Mouse (Mus musculus) lung, postnatal 25 days (tissue): ENCODE results near the gene Trpm3.
"Not testable (repeated sequence)": the region's sequence is repeated elsewhere in the genome, so short reads cannot be mapped to it uniquely, and the experiment has no call there.

ENCODE experiments used
- DNase-seq: peaks from one replicate; pipeline ENCODE4 v3.0.0; 2022; ENCODE audit warnings: low spot score

Gene Trpm3

DNA sequence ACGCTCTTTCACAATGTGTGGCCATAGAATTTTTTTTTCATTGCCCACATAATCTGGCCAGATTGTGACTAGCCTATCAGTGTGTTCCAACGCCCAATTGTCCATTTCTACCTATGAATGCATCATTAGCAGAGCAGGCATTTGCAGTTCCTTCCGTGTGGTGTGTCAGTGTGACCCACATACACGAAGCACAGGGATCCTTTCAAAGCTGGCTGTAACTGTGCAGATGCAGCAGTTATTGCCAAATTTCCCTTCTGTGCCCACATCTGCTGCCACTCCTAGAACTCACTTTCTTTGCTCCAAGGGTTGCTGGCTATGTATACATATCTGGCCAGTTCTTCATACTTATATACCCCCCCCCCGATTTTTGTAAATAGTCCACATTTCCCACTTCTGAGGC, 834.9 kb downstream of the Trpm3 start:
- no peak for DNase-seq

- no peak for DNase-seq
These were observed 837.0 kb downstream of the Trpm3 start for GRCm38 (mm10) chr19:22975801-22976200.

DNA sequence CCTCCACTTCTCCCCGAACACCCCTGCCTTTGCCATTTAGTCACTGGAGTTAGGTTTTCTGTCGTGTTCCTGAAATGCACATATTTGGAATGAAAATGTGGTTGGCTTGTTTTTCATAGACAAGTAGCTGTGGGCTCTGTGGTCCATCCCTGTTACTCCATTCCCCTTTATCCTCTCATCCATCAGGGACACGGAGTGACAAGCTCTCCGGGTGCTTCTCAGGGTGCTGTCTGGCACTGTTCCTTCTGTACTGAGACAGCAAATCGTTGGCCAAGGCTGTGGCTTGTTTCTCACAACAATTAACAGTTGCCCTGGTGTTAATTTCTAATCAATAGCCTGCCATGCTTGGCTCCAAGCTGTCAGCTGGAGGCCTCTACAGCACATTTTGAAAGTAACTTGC, 838.7 kb downstream of the Trpm3 start:
- no peak for DNase-seq

GRCm38 (mm10) chr19:22978763-22979162, 839.9 kb downstream of the Trpm3 start:
- DNase-seq: no peak

- DNase-seq: no peak
These were observed 840.3 kb downstream of the Trpm3 start for GRCm38 (mm10) chr19:22979191-22979590.

DNA sequence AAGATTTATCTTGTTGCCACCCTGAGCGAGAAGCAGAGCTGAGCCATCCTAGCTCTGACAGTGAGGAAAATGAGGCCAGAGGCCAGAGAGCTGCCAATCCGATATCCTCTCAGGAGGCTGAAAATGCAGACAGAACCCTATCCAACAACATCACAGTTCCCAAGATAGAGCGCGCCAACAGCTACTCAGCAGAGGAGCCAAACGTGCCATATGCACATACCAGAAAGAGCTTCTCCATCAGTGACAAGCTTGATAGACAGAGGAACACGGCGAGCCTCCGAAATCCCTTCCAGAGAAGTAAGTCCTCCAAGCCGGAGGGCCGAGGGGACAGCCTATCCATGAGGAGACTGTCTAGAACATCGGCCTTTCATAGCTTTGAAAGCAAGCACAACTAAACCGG, 849.1 kb downstream of the Trpm3 start:
- no peak for DNase-seq

- no peak for DNase-seq
These were observed 855.1 kb downstream of the Trpm3 start for GRCm38 (mm10) chr19:22993946-22994345.

DNA sequence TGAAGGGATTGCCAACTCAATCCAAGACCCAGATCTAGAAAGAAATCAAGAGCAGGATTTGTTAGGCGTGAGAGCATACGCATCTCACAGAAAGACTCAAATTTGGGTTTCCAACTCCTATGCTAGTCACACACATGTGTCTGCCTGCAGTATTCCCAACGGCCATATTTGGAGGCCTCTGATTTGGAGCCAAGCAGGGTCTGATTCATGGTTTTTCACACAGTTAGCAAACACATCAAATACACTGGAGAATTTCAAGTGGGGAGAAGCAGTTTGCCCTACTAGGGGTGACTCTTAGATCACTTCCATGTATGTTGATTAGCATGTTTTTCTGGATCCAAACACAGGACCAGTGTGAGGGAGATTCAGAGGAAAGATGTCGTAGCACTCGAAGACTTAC, 855.7 kb downstream of the Trpm3 start:
- no peak for DNase-seq

DNA sequence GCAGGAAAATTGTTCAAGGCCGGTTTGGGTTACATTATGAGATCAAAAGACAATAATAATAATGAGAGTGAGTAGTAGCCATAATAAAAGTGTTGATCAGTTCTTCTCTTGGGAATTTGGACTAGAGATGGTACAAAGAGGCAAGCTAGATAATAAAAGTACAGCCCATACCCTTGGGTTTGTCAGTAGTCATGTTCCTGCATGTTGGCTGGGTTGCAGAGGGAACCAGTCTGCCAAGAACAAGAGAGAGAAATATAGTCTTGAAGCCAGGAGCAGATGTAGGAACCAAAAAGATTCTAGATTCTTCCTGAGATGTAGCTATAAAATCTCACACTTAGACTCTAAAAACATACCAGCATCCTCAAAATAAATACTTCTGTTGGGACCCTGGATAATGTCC, 861.4 kb downstream of the Trpm3 start:
- no peak for DNase-seq

- no peak for DNase-seq
These were observed 865.0 kb downstream of the Trpm3 start for GRCm38 (mm10) chr19:23003861-23004260.

GRCm38 (mm10) chr19:23005851-23006250, 867.0 kb downstream of the Trpm3 start:
- no peak for DNase-seq

GRCm38 (mm10) chr19:23006517-23007273, 867.8 kb downstream of the Trpm3 start:
- peak; percentile 58 for DNase-seq

- no peak for DNase-seq
These were observed 874.8 kb downstream of the Trpm3 start for GRCm38 (mm10) chr19:23013695-23014094.

- peak; percentile 75 for DNase-seq
These were observed 876.7 kb downstream of the Trpm3 start for GRCm38 (mm10) chr19:23015516-23015915.

- DNase-seq: no peak
These were observed 879.4 kb downstream of the Trpm3 start for GRCm38 (mm10) chr19:23018186-23018727.

DNA sequence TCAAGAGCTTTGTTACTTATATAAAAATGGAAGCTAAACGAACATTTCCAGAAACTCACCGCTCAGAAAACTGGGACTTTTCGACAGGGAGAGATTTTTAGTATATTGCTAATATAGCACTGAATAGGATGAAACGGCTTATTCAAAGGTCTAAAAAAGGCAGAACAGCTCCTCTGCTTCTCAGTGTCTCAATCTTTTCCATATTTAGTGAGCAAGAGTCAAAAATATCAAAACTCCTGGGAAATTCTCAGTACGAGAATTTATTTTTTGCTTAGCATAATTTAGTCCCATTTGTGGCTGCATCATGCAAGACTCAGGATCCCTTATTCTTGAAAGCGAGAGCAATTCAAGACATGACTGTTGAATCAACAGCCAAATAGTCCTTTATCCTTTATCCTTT, 884.1 kb downstream of the Trpm3 start:
- DNase-seq: no peak

DNA sequence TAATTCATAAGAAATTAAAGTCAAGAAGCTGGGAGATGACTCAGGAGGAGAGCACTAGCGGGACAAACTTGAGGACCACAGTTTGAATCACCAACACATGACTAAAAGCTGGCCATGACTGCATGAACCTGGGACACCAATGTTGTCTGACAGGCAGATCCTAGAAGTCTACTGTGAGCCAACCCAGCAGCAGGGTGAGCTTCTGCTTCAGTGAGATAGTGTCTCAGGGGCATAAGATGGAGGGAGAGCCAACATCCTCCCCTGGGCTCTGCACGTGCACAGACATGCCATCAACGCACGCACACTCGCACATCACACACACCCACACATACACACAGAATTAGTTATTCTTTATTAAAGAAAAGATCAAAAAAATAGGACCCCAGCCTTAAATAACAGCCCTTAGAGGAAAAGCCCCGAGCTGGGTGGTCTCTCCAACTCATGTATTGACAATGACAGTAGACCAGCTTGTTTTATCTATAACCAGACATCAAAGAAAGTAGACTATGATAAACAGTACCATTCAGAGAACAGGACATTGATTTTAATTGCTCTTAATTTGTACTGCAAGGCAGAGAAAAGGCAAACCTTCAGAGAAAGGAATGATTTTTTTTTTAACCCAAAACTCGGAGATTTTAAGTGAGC, 884.6 kb downstream of the Trpm3 start:
- DNase-seq: no peak

GRCm38 (mm10) chr19:23024821-23025220, 886.0 kb downstream of the Trpm3 start:
- DNase-seq: no peak

DNA sequence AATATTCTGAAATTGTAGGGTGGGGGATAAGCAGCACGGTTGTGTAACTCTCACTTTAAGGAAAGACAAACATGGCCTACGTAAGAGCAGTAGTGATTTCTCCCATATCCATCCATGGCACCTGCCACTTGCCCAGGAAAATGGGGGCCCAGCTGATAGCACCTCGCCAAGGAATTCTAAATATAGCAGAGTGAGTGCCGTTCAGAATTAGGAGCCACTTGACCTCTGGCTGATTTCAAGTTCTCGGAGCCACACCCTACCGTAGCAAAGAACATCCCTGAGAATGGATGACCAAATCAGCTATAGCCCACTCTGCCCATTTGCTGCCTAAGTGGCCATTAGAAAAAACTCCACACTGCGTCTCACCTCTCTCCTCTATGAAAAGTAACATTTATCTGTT, 887.6 kb downstream of the Trpm3 start:
- DNase-seq: peak; percentile 45

DNA sequence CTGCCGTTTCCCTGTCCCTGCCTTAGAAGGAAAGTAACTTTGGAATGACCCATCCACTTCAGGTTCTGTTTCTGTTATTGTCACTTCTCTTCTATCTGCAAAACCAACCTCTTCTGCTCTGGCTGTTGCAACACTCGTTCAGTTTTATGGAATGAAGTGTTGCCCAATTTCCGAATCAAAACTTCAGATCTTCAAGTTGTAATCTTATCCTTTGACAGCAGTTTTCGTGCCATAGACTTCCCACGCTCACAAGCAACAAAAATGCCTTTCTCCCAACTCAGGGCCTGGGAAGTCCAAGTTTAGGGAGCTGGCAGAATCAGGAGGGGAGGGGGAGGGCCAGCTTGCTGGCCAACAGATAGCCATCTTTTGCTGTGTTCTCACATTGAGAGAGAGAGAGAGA, 889.4 kb downstream of the Trpm3 start:
- DNase-seq: peak; percentile 72

GRCm38 (mm10) chr19:23033343-23033742, 894.5 kb downstream of the Trpm3 start:
- not testable (repeated sequence) for DNase-seq

DNA sequence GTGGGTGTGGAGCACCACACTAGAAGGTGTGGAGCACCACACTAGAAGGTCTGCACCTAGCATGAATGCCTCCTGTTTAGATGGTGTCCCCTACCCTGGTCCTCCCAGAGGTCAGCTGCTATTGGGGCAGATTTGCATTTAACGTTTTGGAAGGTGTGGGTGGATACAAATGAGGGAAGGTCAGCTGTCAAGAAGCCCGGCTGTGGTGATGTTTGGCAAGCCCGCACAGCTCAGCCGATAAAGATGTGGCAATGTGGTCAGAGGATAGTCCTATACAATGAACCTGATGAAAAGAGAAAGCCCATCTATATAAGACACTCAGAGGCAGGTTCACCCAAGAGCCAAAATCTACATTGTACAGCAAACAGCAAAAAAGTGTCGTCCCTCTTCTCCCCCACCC, 895.3 kb downstream of the Trpm3 start:
- no peak for DNase-seq

DNA sequence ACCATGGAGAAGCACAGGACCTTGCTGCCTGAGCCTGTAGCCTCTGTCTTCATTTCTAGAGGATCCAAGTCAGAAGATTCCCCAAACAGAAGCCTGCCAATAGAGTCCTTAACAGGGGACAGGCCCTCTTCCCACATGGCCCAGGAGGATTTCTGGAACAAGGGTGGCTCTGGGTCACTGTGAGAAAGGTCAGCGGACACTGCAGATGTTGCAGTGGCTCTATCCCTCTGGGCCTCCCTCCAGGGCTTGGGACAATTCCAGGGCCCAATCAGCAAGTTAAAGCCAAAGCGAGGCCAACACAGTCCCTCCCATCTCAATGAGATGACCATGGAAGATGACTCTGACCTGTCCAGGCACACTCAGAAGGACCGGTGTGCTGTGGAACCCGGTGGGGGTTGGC, 896.1 kb downstream of the Trpm3 start:
- peak; percentile 67 for DNase-seq

- DNase-seq: no peak
These were observed 896.9 kb downstream of the Trpm3 start for GRCm38 (mm10) chr19:23035786-23036185.
